Mouse (Mus musculus) left cerebral cortex, postnatal 10 days (tissue): ENCODE data around the gene Cdh4. TPM values are rescaled to one million over a fixed set of nuclear protein-coding genes. Genes with fewer than 3 reads are reported as not detected.

Experiments used
- DNase-seq, 2 experiments: peaks; one replicate each; pipeline ENCODE4 v3.0.0; 2021 to 2022; ENCODE audit warnings: low spot score in 2 of 2, mixed read lengths in 1 of 2; ENCODE audit errors: extremely low spot score in 1 of 2
- intact Hi-C: fragments of 180-260 bp; cut with DNase I; formaldehyde crosslinking; loops from one replicate; pipeline ENCODE4 v1.15.1; 2025
- total RNA-seq, 2 experiments: library from RNA; stranded (reverse); gene quantifications; 2 replicates each; pipeline ENCODE4 v1.2.3; 2021

Gene Cdh4
- total RNA-seq, 2 experiments from 2014 or later = 36.4 to 41.2 TPM

- intact Hi-C loops = no loop called here
- no peak for DNase-seq
Measured at GRCm38 (mm10) chr2:179575585-179575984, 133.4 kb downstream of the Cdh4 start.

DNA sequence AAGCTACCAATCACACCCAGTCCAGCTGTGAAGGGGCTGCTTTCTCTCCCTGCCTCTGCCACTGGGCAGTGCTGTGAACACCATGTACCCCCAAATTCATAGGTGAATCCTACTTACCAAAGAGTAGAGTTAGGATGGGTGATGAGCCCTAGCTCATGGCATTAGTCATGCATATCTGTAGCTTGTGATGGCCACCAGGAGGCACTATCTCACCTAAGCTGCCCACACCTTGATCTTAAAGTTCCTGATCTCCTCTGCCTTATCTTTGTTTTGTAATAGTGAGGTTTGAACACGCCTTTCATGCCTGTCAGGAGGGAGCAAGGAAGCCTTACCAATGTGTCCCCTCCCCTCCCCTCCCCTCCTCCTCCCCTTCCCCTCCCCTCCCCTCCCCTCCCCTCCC is 134.0 kb downstream of the Cdh4 start:
- no peak for DNase-seq
- intact Hi-C loops = no loop called here

GRCm38 (mm10) chr2:179578329-179578728 is 136.1 kb downstream of the Cdh4 start:
- DNase-seq = no peak
- intact Hi-C loops = no loop called here

GRCm38 (mm10) chr2:179578842-179579241 is 136.6 kb downstream of the Cdh4 start:
- intact Hi-C loops = no loop called here
- no peak for DNase-seq

- intact Hi-C loops = no loop called here
- no peak for DNase-seq
Measured at GRCm38 (mm10) chr2:179580415-179580814, 138.2 kb downstream of the Cdh4 start.

DNA sequence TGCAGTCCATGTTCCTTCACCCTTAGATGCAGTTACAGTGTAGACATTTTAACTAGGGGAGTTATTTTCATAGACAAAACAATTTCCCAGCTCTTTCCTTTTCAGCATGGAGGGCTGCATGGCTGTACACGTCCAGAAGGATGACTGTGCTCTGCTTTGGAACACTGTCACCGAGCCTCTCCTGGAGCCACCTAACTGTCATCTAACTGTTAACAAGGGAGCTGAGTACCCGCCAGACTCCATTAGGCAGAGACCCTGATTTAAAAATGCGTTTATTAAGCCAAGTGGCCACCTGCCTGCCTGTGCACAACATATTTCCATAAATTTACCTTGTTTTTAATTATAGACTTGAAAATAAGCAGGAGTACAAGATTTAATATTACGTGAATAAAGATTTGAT is 138.8 kb downstream of the Cdh4 start:
- DNase-seq = no peak
- intact Hi-C loops = no loop called here

DNA sequence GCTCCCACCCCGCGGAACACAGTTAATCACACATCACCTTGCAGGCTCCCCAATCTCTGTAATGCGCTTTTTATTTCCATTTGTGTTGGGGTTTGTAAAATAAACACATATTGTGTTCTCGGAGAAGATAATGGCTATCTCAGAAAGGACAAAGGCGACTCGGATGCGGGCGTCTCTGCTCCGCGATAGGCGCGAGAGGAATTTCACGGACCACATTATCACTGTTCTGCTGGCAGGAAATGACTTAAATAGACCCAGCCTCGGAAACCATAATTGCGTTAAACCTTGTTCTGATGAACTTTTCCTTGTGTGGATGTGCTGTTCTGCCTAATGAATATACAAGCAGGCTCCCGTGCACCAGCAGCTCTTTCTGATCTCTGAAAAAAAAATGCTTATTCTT is 140.7 kb downstream of the Cdh4 start:
- no peak for DNase-seq
- intact Hi-C loops = no loop called here

DNA sequence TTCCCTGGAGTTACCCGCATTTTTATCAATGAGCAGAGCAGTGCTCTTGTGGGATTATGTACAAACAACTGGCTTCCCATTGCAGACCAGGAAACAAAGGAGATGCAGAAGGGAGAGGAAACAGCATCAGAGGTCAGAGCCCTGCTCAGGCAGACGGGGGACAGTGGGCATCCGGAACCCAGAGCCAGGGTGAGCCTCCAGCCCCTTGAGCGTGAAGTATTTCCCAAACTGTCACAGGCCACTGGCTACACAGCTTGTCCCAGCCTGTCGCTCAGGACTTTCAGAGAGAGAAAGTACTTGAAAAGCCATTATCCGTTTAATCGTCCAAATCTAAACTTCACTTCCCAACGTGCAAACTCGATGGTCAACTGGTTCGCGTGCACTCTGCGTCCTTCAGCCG is 142.4 kb downstream of the Cdh4 start:
- DNase-seq = no peak
- intact Hi-C loops = no loop called here

DNA sequence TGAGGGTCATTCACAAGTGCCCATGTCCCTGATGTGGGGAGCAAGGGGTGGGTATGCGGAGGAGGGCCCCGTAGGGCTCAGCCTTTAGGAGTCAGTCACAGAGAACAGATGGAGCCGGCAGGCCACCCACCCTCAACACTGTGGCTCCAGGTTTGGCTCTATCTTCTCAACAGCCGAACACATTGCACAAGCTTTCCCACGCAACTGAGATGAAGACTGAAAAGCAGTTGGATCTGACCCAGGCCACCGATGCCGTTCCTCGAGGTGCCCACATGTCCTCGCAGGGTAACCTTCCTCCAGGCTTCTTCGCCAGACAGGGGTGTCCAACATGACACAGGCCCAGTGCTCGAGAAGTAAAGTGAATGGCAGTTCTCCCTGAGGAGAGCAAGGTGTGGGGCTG is 144.2 kb downstream of the Cdh4 start:
- DNase-seq = no peak
- intact Hi-C loops = no loop called here

- no peak for DNase-seq
- intact Hi-C loops = no loop called here
Measured at GRCm38 (mm10) chr2:179587069-179587468, 144.8 kb downstream of the Cdh4 start.

DNA sequence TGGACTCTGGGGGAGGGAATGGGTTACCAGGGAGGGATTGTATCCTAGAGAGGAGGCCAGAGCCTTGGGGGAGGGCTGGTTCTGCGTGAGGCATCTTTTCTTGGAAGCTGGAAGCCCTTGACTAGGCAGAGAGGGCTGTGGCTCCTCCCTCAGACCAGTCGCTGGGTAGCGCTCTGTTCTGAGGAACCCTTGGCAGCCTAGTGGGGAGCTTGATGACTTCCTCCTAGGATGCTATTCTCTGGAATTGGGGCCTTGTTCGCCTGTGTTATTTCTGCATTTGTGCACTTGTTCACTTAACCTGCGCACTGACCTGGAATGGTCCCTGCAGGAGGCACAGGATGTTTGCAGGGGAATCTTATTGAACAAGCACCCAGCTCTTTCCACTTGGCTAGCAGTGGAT is 149.4 kb downstream of the Cdh4 start:
- intact Hi-C loops = no loop called here
- DNase-seq = no peak

GRCm38 (mm10) chr2:179595013-179595412 is 152.8 kb downstream of the Cdh4 start:
- no peak for DNase-seq
- intact Hi-C loops = no loop called here

GRCm38 (mm10) chr2:179598886-179599285 is 156.7 kb downstream of the Cdh4 start:
- intact Hi-C loops = no loop called here
- no peak for DNase-seq

- DNase-seq = no peak
- intact Hi-C loops = no loop called here
Measured at GRCm38 (mm10) chr2:179599886-179600285, 157.7 kb downstream of the Cdh4 start.

DNA sequence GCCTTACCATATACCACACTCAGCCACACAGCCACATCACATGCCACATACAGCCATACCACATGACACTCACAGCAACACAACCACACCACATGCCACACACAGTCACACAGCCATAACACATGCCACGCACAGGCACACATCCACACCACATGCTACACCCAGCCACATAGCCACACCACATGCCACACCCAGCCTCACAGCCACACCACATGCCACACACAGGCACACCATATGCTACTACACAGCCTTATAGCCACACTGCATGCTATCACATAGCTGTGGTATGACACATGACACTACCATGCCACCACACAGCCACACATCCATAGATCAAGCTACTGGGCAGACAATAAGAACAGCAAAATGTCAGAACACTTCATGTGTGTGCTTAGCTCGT is 158.1 kb downstream of the Cdh4 start:
- DNase-seq = no peak
- intact Hi-C loops = no loop called here

- intact Hi-C loops = no loop called here
- DNase-seq = no peak
Measured at GRCm38 (mm10) chr2:179601167-179601566, 158.9 kb downstream of the Cdh4 start.

DNA sequence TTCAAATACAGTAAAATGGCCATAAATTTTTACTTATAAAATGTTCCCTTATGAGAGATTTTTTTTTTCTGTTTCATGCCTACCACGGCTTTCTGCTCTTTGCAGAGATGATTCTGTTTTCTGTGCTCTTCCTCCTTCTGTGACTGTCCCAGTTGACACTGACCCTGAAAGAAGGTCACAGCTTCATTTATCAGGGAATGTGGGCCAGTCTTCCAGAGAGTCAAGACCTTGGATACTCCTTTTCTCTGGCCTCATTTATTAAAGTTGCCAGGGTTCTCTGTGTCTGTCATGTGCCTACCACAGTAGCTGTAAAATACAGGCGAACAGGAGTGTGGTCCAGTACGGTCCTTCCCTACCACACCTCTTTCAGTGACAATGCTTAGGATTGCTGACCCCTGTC is 162.5 kb downstream of the Cdh4 start:
- intact Hi-C loops = no loop called here

DNA sequence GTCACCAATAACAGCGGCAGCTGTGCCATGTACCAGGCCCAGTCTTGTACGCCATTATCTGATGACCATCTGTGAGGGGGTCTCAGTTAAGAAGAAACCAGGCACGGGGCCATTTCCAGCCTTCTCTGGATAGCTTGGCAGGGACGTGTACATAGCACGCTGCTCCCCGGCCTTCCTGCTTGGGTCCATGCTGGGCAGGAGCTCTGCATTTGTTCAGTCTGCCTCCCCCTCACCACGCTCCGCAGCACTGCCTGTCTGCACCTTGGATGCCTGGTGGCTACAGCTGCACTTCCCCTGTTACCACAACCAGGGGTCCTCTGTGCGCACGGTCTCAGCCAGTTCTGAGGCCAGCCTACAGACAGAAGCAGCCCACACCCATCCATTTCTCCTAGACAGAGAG is 163.0 kb downstream of the Cdh4 start:
- intact Hi-C loops = no loop called here
- no peak for DNase-seq

More for the DNA sequence above, 162.5 kb downstream of the Cdh4 start:
- DNase-seq = no peak

DNA sequence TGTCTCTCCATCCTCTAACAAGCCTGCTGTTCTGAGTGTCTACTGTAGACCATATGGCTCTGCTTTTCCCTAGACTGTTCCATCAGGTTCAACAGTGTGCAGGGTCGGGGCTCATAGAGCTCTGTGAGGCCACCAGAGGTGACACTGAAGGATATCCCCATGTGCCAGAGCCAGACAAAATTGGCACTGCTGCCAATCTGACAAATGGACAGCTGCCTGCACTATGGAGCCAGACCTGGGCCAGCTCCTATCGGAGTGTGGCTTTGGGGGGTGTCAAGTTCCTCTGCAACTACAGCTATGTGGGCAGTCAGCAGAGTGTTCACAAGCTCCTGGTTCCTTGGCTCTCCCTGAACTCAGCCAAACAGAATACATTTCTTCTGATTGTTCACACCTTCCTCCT is 164.1 kb downstream of the Cdh4 start:
- intact Hi-C loops = no loop called here
- DNase-seq = no peak

DNA sequence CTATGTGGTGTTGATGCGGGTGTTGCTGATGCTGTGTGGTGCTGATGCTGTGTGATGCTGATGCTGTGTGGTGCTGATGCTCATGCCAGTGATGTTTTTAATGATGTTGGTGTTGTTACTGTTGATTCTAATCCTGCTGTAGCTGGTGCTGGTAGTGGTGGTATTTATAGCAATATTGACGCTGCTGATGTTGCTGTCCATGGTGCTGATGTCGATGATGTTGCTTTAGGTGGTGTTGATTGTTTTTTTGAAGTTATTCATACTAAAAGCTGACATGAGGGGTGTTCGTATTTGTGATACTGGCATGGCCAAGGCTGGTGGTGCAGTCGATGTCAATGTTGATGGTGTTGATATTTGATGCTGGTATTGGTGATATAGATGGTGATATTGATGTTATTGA is 173.7 kb downstream of the Cdh4 start:
- peak in 1 of 2 experiments; percentile 17 for DNase-seq
- intact Hi-C loops = no loop called here

- peak in 1 of 2 experiments; percentile 10 for DNase-seq
- intact Hi-C loops = no loop called here
Measured at GRCm38 (mm10) chr2:179623643-179624473, 181.6 kb downstream of the Cdh4 start.
